Mouse (Mus musculus): Measurements from ENCODE around the gene Gm11361. TPM values are rescaled to one million over a fixed set of nuclear protein-coding genes. Genes with fewer than 3 reads are reported as not detected.

Gm11361 gene
- total RNA-seq (2023): 100 to 1,000 TPM; 401 to 447 TPM

GRCm38 (mm10) chr13:28257228-28257627, at the start of gene Gm11361:
TSS of gene Gm11361 (plus strand) at chr13:28257528.

Other genes with a start within 250 kb of the Gm11361 start
- gene Prl4a1, start 241.3 kb upstream of the Gm11361 start, total RNA-seq (2023): not detected
- not detected for gene Prl5a1, start 115.0 kb upstream of the Gm11361 start, total RNA-seq (2023)

Data from T-cell, adult 66 days (primary cell).